Mouse (Mus musculus) embryonic facial prominence, embryonic 10.5 days (tissue): ENCODE results near the gene Mfsd5. TPM values are rescaled to one million over a fixed set of nuclear protein-coding genes. Genes with fewer than 3 reads are reported as not detected.

Experiments
- DNase-seq: peaks from one replicate; pipeline ENCODE4 v3.0.0-alpha.2; 2017; ENCODE audit warnings: low spot score
- H3K27ac ChIP-seq: fragments of 300-500 bp; sonication (generic); replicated peaks from 2 replicates; pipeline ENCODE4 v1.5.1; 2016; ENCODE audit warnings: mild to moderate bottlenecking
- H3K27me3 ChIP-seq: fragments of 300-500 bp; sonication (generic); replicated peaks from 2 replicates; pipeline ENCODE4 v1.6.1; 2016; ENCODE audit warnings: low read depth, mild to moderate bottlenecking; ENCODE audit not compliant: poor library complexity, severe bottlenecking
- H3K36me3 ChIP-seq: fragments of 300-500 bp; sonication (generic); replicated peaks from 2 replicates; pipeline ENCODE4 v1.6.1; 2016; ENCODE audit warnings: mild to moderate bottlenecking, moderate library complexity
- H3K4me1 ChIP-seq: fragments of 300-500 bp; sonication (generic); 2 replicates; pipeline ENCODE4 v1.6.1; 2016
- H3K4me3 ChIP-seq: fragments of 300-500 bp; sonication (generic); 2 replicates; pipeline ENCODE4 v1.5.1; 2016; ENCODE audit warnings: mild to moderate bottlenecking, moderate library complexity
- H3K9me3 ChIP-seq: fragments of 300-500 bp; sonication (generic); 2 replicates; pipeline ENCODE4 v1.6.1; 2016; ENCODE audit warnings: mild to moderate bottlenecking
- WGBS: fragments of 180-500 bp; shearing (Covaris S2); methylation state at CpG from one replicate; pipeline ENCODE4 v1.1.7; 2016; 5-methylcytosine and 5-hydroxymethylcytosine counted together
- polyA plus RNA-seq: library from polyadenylated mRNA; unstranded; fragments of >200 nt; fragmentation: Nextera tagmentation; extraction: Ambion mirVana; gene quantifications from 2 replicates; pipeline ENCODE4 v1.2.1, GENCODE M21; 2016

The Mfsd5 gene
- polyA plus RNA-seq, 1 experiment from 2014 or later: 63.2 TPM

DNA sequence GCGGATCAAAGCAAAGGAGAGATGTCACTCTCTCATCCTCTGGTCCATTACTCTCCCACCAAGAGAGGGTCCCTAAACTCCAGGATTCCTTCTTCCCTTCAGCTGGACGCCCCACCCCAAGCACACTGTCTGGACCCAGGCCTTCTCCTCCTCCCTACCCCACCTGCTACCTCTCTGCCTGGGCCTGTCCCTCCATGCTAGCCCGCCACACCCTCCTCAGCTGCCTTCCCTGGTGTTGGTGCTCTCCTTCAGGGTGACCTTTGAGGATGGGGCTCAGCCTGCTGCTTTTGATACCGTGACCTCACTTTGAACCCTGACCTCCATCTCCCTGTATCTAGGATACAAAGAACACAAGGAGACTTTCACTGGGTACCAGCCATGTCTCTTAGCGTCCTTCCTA lies 28.7 kb upstream of the Mfsd5 start:
- peak overlapping the region; percentile 96 for H3K27ac ChIP-seq
- peaks cover 93% of the 10 kb centered on the region for H3K4me1 ChIP-seq
- 50% methylated on average over 5 of the region's 5 CpGs for WGBS
- H3K4me3 ChIP-seq: peak overlapping the region; percentile 76
- H3K36me3 ChIP-seq: peaks cover 30% of the 10 kb centered on the region
- H3K27me3 ChIP-seq: peaks cover 47% of the 10 kb centered on the region
- H3K9me3 ChIP-seq: no peaks in the 10 kb centered on the region
- DNase-seq: no peak

DNA sequence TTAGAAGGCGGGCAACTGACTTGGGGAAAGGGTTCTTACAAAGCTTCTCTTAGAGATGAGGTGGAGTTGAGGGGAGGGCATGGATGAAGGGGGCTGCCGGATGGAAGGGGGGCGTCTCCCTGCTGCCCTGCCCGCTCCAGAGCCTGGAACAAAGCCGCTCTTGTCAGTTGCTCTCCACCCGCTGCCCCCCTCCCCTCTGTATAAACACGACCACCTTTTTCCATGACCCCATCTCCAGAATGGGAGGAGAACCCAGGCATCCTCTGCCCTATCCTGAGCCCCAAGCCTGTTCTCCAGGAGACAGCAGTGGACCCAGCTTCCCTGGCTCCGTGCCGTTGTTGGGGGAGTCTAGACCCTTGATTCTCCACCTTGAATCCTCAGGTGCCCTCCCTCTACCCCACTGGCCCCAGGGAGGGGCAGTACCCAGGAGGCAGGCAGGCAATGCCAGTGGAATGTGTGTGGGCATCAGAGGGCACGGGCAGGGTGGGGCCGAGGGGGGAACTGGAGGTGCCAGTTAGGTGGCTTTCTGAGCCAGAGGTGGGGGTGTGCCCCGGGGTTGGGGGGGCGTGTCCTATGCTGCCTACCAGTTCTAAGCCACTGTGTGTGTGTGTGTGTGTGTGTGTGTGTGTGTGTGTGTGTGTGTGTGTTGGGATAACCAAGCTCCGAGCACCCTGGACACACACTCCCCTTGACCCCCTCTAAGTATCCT lies 23.6 kb upstream of the Mfsd5 start:
- DNase-seq: peak; percentile 72
- H3K27me3 ChIP-seq: peaks cover 49% of the 10 kb centered on the region
- peaks cover 90% of the 10 kb centered on the region for H3K4me1 ChIP-seq
- H3K4me3 ChIP-seq: peak overlapping the region; percentile 81
- H3K9me3 ChIP-seq: no peaks in the 10 kb centered on the region
- peak overlapping the region; percentile 96 for H3K27ac ChIP-seq
- peaks cover 26% of the 10 kb centered on the region for H3K36me3 ChIP-seq
- WGBS: 28% methylated on average over 14 of the region's 14 CpGs

GRCm38 (mm10) chr15:102256431-102257201 lies 22.6 kb upstream of the Mfsd5 start:
- WGBS: 4% methylated on average over 22 of the region's 22 CpGs
- no peaks in the 10 kb centered on the region for H3K9me3 ChIP-seq
- H3K4me3 ChIP-seq: peak overlapping the region; percentile 81
- peak overlapping the region; percentile 96 for H3K27ac ChIP-seq
- H3K4me1 ChIP-seq: peaks cover 84% of the 10 kb centered on the region
- DNase-seq: no peak
- H3K27me3 ChIP-seq: peaks cover 49% of the 10 kb centered on the region
- H3K36me3 ChIP-seq: peaks cover 17% of the 10 kb centered on the region

GRCm38 (mm10) chr15:102257202-102258075 lies 21.8 kb upstream of the Mfsd5 start, which contains the start of gene Rarg:
Gene Rarg (minus strand): TSS chr15:102257517.
- H3K4me1 ChIP-seq: peaks cover 84% of the 10 kb centered on the region
- H3K27me3 ChIP-seq: peaks cover 51% of the 10 kb centered on the region
- H3K36me3 ChIP-seq: peaks cover 9% of the 10 kb centered on the region
- peak; percentile 81 for DNase-seq
- peak within 1 kb of the TSS; percentile 81 for H3K4me3 ChIP-seq
- WGBS: under 1% methylated on average over 42 of the region's 46 CpGs
- peak within 1 kb of the TSS; percentile 96 for H3K27ac ChIP-seq
- H3K9me3 ChIP-seq: no peaks in the 10 kb centered on the region

GRCm38 (mm10) chr15:102258076-102258470 lies 21.2 kb upstream of the Mfsd5 start:
- peak overlapping the region; percentile 81 for H3K4me3 ChIP-seq
- peak; percentile 77 for DNase-seq
- peaks cover 4% of the 10 kb centered on the region; the same call in 1 of the 2 replicates for H3K36me3 ChIP-seq
- H3K4me1 ChIP-seq: peaks cover 86% of the 10 kb centered on the region
- WGBS: 2% methylated on average over 12 of the region's 12 CpGs
- peaks cover 54% of the 10 kb centered on the region for H3K27me3 ChIP-seq
- no peaks in the 10 kb centered on the region for H3K9me3 ChIP-seq
- H3K27ac ChIP-seq: peak overlapping the region; percentile 96

DNA sequence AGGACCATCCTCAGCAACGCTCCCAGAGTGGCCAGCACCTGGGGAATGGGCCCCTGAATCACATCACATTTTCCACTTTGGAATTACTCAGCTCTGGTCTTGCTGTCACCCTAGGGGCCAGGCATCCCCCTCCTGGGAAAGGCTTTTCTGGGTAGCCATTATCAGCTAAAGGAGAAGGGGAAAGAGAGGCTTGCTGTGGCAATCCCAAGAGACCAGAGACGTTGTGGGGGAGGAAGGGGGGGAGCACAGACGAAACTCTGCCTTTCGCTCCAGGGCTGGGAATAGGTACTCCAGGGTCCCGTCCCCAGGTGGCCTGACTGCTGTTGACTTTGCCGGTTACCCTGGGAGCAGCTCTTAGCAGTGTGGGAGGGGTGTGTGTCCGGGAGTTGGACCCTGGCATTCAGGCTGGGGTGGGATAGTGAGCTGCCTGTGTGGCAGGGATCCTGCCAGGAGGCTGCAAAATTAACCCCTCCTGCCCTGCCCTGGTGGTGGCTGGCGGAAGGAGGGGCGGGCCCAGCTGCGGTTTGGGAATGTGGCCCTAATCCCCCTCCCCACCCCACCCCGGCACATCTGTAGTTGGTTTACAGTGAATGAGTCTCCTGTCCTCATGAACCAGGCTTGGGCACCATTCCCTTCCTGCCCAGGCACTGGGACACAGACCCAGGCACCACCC lies 20.5 kb upstream of the Mfsd5 start:
- 5% methylated on average over 11 of the region's 11 CpGs for WGBS
- peak overlapping the region; percentile 96 for H3K27ac ChIP-seq
- H3K36me3 ChIP-seq: no peaks in the 10 kb centered on the region; the same call in 1 of the 2 replicates
- H3K4me1 ChIP-seq: peaks cover 81% of the 10 kb centered on the region
- DNase-seq: peak; percentile 82
- H3K9me3 ChIP-seq: no peaks in the 10 kb centered on the region
- peaks cover 54% of the 10 kb centered on the region for H3K27me3 ChIP-seq
- peak overlapping the region; percentile 81 for H3K4me3 ChIP-seq

GRCm38 (mm10) chr15:102262582-102262981 lies 16.7 kb upstream of the Mfsd5 start:
- peaks cover 25% of the 10 kb centered on the region for H3K27me3 ChIP-seq
- peak overlapping the region; percentile 41; the same call in 1 of the 2 replicates for H3K27ac ChIP-seq
- no peak for DNase-seq
- no peak overlapping the region for H3K4me3 ChIP-seq
- no peaks in the 10 kb centered on the region for H3K9me3 ChIP-seq
- 48% methylated on average over 7 of the region's 7 CpGs for WGBS
- peaks cover 48% of the 10 kb centered on the region for H3K4me1 ChIP-seq
- H3K36me3 ChIP-seq: no peaks in the 10 kb centered on the region

- Histone ChIP-seq H3K9me3 (no peaks in the 10 kb centered on the region), H3K27me3 (peaks cover 21% of the 10 kb centered on the region), H3K4me1 (peaks cover 43% of the 10 kb centered on the region), H3K4me3 (no peak overlapping the region), H3K27ac (0 out of 2 replicates have a peak overlapping the region, but pooled peaks have one; percentile 25), H3K36me3 (no peaks in the 10 kb centered on the region)
- WGBS: 81% methylated on average over 2 of the region's 2 CpGs
- no peak for DNase-seq
These were observed 16.2 kb upstream of the Mfsd5 start for GRCm38 (mm10) chr15:102263037-102263436.

DNA sequence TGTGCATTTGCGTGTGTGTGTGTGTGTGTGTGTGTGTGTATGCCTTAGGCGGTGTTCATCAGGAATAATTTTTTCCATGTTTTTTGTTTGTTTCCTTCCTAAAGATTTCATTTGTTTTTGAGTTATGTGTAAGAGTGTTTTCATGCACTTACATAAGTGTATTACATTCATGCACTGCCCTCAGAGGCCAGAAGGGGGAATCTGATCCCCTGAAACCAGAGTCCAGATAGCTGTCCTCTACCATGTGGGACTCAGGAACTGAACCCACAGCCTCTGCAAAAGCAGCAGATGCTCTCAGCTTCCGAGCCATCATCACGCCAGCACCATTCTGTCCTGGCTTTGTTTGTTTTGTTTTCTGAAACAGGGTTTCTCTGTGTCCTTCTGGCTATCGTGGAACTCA lies 13.7 kb upstream of the Mfsd5 start:
- H3K27me3 ChIP-seq: peaks cover 14% of the 10 kb centered on the region
- WGBS: 89% methylated on average over 5 of the region's 5 CpGs

GRCm38 (mm10) chr15:102270274-102270960 lies 8.8 kb upstream of the Mfsd5 start, which contains the start of gene Gm9918:
Gene Gm9918 (plus strand): TSS chr15:102270563.
- Histone ChIP-seq H3K4me1 (peaks cover 23% of the 10 kb centered on the region), H3K9me3 (no peaks in the 10 kb centered on the region), H3K27ac (peak within 1 kb of the TSS; percentile 75), H3K36me3 (no peaks in the 10 kb centered on the region), H3K4me3 (peak within 1 kb of the TSS; percentile 49), H3K27me3 (peaks cover 17% of the 10 kb centered on the region)
- peak; percentile 47 for DNase-seq
- WGBS: 6% methylated on average over 21 of the region's 21 CpGs

More for the DNA sequence above, 13.7 kb upstream of the Mfsd5 start:
- H3K27ac ChIP-seq: no peak overlapping the region
- peaks cover 29% of the 10 kb centered on the region for H3K4me1 ChIP-seq
- no peaks in the 10 kb centered on the region for H3K36me3 ChIP-seq
- no peaks in the 10 kb centered on the region for H3K9me3 ChIP-seq
- no peak overlapping the region for H3K4me3 ChIP-seq
- no peak for DNase-seq

- peak overlapping the region; percentile 75 for H3K27ac ChIP-seq
- H3K9me3 ChIP-seq: no peaks in the 10 kb centered on the region
- 21% methylated on average over 3 of the region's 3 CpGs for WGBS
- peak overlapping the region; percentile 49 for H3K4me3 ChIP-seq
- peaks cover 17% of the 10 kb centered on the region for H3K27me3 ChIP-seq
- no peaks in the 10 kb centered on the region for H3K36me3 ChIP-seq
- H3K4me1 ChIP-seq: peaks cover 23% of the 10 kb centered on the region
- no peak for DNase-seq
These were observed 7.8 kb upstream of the Mfsd5 start for GRCm38 (mm10) chr15:102271441-102271840.
